Mouse (Mus musculus) thymus, postnatal 25 days (tissue): ENCODE results near the gene Nup107.

Experiments used
- DNase-seq: peaks from one replicate; pipeline ENCODE4 v3.0.0; 2022

Gene Nup107

DNA sequence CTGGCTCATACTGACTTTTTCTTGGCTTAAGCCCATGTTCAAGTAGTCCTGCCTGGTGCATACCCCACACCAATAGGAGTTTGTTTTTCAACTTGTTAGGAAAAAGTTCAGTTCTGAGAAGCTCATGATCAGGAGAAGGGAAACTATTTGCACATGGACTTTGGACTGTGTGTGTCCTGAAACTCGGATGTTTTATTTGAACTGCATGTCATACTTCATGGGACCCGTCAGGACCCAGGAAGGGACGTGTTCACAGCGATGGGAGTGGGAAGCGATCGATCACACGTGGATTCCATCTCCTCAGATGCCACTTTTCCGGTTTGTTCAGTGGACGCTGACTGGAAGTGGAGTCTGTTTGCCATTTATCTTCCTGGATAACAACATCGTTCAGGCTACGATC is 7.3 kb upstream of the Nup107 start:
- DNase-seq = no peak

DNA sequence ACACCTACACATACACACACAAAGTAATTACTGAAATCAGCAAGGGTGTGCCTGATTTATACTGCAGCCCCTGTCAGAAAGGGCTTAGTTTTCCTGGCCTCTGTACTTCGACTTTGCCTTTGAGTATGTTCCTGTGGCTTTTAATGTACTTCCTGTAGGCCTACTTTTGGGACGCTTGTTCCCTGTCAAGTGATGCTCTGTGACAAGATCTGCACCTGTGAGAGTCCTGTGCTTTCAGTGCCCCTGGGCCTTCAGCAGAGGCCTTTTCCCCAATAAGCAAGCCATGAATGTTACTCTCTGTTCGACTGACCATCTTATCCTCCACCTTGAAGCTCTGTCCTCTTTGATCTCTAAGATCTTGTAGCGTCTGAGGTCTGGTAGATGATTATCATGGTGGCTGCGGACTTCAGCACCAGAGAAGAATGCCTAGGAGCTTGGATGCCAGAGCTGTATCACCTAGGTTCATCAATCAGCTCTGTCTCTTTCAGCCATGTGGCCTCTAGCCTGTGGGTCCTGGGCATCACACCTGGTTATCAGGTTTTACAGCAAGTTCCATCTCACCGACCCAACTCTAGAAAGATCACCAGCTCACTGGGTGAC is 6.0 kb upstream of the Nup107 start:
- DNase-seq = peak; percentile 54

DNA sequence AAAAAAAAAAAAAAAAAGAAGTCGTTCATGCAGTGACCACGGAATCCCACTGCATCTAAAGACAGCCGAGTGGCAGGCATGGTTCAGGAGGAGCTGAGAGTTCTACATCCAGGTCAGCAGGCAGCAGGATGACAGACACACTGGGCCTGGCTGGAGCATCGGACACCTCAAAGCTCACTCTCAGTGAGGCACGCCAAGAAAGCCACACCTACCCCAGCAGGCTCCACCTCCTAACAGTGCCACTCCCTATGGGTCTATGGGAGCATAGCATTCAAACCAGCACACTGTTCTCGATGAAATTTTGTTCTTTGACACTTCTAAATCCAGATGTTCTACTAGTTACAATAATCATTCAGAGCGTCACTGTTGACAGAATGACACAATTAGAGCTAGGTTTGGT is 5.2 kb upstream of the Nup107 start:
- no peak for DNase-seq

DNA sequence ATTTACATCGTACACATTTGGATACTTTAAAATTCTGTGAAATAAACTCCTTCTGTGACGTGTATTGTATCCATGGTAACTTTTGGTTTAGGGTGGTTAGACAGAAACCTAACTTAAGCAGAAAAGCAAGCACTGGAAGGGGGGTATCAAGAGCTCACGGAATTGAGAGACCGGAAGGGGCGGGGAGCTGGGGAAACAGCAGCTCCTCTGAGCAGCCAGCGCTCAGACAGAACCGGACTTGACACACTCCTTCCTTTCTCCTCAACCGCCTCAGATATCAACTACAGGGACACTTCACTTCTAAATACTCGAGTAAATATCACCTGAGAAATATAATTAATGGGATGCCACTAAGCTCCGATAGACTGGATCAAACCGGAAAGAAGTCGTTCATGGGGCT is 4.6 kb upstream of the Nup107 start:
- no peak for DNase-seq

DNA sequence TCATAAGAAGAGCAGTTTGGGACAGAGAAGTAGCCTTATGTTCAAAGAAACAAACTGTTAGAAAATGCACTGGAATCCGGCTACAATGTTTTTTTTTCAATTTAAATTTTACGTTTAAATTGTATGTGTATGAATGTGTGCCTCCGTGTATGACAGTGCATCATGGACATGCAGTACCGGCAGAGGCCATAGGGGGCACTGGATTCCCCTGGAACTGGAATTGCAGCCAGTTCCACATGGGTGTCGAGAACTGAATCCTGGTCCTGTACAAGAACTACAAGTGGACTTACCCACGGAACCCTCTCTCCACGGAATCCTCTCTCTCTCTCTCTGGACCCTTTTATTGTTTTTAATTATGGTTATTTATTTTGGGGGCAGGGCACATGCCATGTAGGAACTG is 3.7 kb upstream of the Nup107 start:
- no peak for DNase-seq

DNA sequence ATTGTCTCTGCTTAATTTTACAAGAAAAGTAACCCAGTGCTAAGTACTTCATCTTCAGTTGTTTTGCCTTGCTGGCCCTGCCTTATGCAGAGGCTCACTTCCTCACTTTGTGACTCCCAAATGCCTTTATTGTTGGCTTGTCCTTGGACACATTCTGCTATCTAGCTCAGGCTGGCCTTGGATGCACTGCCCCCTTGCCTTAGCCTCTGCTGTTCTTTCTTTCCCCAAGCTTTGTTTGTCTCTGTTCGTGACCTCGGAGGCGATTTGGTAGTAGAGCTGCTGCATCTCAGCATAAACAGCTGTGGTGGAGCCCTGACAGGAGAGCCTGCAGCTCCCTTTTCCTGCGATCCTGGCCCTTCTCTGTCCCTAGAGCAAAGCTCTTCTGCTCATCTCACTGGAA is 2.7 kb upstream of the Nup107 start:
- no peak for DNase-seq

DNA sequence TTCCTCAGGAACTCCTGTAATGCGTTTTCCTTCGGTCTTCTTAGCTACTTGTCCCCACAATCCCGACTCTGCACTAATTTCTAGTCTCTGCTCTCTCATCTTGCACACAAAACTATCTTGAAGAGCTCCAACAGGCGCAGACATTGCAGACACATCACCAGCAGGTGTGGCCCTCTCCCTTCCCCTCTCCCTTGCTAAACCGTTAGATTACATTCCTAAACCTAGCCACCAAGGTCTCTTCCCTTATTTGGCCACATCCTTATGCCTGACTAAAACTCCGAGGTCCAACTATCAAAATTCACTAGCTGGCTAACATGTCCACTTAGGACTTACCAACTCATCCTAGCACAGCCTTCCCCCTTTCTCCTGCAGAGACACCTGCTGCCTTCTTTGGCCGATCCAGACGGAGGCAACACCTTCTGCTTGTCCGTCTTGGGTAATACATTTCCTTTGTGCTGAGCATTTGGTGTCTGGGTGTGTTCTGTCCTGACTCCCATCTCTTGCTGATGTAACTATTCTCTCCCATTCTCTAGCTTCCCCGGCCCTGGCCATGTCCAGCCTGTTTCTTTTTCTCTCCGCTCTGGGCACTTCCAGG is 1.0 kb upstream of the Nup107 start:
- no peak for DNase-seq

DNA sequence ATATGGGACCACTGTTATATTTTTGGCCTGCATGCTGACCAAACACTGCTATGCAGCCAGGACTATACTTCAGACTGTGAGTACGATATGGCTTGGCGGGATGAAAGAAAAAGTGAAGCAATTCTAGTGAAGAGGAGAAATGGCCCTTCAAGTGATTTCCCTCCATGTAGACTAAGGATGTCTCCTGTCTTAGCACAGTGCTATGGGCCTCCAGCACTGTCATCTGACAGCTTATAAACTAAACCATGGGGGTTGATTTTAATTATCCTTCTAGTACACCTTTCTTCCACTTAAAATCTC is 1.4 kb downstream of the Nup107 start:
- DNase-seq = no peak

DNA sequence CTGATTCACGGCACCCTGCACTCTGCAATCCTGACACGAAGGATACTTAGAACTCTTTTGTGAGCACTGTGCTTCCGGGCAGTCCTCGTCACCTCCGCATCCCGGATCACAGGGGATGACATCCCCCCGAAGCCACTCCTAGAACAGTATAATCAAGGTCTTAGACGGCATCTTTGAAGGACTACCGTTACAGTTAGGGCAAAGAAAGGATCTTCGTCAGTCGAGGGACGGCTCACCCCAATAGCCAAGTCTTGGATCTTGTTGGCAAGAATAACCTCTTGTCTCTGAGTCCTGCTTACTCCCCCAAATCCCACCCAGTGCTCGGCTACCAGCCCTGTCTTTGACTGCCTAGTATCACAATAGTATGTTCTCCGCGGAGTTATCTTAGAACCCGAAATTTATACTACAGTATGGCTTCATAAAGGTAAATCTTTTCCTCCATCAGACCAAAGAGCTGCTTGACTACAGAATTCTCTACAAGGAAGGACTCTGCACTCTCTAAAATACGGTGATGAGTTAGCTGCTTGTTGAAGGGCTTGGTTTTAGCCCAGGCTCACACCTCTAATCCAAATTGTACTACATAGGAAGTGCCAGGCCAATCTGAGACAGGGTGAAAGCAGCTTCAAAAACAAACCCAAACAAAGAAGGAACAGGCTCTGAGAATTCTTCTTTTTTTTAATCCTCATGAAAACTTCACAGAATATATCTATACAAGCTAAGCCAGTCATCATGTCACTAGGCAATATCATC is 1.9 kb downstream of the Nup107 start:
- no peak for DNase-seq

DNA sequence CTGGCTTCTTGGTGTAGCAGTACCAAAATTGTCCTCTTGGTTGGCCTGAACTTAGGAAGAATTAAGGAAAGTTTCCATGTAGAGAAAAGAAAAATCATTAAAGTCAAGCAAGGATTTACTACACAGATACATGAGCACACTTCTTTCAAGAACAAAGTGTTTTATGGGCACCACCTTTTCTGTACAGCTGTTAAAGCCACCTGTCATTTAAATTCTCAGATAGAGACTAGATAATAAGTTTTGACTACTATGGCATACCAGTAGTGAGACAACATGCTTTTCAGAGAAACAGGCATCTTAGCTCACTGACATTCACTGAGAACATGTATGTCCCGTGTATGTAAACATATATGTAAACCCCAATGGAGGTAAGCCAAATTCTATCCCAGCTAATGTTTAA is 2.5 kb downstream of the Nup107 start:
- DNase-seq = no peak

DNA sequence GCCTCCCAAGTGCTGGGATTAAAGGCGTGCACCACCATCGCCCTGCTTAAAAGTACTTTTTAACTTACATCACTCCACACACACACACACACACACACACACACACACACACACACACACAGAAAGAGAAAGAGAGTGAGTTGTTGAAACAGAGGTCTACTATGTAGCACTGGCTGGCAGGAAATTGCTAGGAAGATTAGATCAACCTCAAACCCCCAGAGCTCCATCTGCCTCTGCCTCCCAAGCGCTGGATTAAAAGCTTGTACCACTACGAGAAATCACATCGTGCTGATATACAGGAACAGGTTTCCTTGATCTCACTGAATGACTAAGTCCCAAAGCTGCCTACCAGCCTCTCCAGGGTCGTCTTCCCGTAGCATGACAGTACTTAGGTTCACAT is 7.9 kb downstream of the Nup107 start:
- DNase-seq = peak; percentile 43

DNA sequence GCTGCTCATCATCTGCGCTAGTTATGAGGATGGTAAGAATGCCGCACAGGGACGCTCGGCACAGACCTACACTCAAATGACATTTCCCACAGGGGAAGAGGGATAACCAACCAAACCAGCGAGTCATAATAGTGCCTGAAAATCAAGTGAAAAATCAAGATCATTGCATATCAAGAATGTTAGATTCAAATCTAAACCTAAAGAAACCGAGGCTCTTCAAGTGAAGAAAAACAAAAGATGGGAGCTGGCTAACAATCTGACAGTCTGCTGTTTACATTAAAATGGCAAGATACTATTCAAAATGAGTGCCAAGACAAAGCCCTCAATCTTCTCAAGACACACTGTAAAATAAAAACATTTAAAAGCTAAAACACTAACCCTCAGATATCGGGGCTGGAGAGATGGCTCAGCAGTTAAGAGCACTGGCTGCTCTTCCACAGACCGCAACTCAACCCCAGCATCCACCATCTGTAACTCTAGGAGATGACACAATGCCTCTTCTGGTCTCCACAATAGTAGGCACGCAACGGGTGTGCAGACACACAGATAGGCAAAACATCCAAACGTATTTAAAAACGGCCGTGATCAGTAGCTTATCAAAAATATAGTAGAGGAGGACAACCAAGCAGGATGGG is 8.6 kb downstream of the Nup107 start:
- no peak for DNase-seq

DNA sequence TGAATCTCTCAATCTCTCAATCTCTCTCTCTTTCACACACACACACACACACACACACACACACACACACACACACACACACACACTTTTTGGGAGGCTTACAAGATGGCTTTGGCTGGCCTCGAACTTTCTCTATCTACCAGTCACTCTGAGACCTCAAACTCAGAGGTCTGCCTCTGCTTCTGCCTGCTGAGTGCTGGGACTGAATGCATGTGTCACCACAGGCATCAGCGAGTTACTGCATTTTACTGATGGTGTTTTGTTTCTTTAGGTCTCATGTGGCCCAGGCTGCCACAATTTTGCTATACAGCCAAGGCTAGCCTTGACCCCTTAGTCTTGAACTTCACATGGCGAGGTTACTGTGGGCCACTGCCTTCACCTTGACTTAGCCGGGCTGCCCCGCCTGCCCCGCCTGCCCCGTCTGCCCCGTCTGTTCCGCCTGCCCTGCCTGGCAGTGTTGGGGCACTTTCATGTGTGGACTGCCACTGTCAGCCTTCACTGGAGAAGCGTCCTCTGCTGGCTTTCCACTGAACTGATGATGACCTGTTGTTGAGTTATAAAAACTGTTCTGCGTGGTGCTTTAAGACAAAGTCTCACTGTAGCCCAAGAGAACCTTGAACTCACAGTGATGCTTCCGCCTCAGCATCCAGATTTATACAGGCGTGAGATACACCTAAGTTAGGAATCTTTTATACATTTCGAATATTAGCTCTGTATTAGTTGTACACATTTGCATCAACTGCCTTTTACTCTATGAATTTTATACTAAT is 9.8 kb downstream of the Nup107 start:
- DNase-seq = no peak

DNA sequence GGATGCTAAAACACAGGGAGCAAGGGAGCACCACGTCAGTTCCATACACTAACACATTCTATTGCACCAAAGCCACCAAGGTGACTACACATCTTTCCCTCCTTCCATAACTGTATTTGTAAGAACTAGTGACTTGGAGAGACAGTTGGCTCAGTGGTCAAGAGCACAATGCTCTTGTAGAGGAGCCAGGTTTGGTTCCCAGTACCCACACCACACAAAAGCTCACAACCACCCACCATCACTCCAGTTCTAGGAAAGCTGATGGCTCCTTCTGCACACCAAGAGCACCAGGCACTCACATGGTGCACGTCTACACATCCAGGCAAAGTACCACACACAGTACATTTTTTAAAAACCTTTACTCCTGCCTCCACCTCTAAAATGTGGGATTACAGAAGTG is 10.4 kb downstream of the Nup107 start:
- DNase-seq = no peak

DNA sequence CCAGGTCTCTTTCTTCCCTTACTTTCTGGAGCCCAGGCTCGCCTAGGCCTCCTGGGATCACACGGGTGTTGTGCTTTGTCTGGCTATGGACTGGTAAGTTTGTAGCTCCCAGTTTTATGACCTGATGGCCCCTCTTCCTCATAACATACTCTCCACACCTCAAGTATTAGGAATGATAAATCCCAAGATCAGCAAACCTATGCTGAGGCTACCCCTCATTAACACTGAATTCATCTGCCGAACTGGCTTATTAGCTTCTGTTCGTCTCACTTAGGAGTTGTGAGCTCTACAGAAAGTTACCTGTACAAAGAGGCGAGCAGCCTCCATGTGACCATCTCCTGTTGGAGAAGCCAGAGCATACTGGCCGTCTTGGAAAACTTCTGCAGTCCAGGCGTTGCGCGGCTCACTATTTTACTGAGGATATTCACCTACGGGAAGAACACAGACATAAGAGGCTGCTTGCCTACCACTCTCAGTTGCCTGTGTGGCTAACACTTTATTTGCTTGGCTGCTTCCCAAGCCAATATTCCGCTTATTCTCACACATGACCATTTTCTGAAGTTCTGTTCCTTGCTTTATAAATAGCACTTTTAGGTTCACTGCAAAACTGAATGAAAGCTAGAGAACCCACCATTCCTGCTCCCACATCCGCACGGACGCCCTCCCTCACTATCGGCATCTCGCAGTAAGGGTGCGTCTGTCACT is 11.3 kb downstream of the Nup107 start:
- DNase-seq = no peak

DNA sequence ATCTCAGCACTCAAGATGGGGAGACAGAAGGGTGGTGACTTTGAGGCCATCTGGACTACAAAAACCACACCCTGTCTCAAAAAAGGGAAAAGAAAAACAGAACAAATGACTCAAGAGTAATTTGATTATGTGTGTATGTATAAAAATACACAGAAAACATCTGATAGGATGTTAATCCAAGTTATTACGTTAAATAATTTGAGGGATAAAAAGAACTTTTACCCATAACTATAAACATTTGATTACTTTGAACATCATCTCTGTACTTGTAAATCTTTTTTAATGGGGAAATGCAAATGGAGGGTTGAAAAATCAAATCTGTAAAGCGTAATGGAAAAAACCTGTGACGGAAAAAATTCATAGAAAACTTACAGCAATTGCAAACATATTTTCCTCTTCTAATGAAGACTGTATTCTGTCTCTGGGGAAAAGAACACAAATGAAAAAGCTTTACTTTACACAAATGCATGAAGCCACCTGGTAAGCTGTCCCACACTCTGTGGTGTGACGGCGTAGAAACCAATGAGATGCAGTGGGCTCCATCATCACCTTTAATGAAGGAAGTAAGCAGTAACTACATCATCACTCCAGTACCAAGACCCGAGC is 12.1 kb downstream of the Nup107 start:
- DNase-seq = no peak

DNA sequence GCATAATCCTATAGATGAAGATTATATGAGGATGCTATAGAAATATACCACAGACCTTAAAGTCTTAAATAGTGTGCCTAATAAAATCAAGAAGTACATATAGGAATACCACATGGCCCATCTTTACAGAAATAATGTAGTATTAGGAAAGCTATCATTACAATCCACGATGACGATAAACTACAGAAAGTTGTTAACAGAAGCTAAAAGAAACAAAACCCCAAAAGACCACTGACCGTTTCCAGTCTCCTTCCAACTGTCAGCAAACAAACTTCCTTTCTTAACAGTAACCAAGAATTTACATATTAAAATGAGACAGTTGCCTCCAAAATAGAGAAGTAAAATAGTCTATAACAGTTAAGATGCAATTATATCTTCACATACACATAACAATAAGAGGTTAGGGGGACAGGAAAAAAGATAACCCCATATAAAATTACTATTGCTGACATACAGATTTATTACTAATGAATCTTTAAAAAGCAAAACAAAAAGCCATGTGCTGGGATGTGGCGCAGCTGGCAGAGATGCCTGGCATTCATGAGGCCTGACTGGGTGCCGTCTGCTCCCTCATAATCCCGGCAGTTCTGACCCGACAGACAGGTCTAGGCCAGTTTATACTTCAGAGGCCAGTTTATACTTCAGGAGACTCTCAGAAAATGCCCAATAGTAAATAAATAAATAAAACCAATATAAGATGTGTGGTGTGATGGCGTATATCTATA is 12.8 kb downstream of the Nup107 start:
- DNase-seq = no peak

DNA sequence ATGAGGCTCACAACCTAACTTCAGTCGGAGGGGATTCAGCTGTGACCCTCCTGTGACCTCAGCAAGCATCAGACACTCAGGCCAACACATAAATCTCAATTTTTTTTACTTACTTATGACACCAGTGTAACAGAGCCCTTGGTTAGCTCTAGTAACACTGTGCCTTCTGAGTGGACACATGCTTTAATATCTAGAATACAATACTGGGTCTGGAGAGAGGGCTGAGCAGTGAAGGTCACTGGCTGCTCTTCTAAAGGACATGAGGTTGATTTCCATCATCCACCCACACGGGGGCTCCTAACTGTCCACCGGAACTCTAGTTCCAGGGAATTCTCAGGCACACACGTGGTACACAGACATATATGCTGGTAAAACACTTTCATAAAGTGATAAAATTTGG is 13.6 kb downstream of the Nup107 start:
- no peak for DNase-seq

DNA sequence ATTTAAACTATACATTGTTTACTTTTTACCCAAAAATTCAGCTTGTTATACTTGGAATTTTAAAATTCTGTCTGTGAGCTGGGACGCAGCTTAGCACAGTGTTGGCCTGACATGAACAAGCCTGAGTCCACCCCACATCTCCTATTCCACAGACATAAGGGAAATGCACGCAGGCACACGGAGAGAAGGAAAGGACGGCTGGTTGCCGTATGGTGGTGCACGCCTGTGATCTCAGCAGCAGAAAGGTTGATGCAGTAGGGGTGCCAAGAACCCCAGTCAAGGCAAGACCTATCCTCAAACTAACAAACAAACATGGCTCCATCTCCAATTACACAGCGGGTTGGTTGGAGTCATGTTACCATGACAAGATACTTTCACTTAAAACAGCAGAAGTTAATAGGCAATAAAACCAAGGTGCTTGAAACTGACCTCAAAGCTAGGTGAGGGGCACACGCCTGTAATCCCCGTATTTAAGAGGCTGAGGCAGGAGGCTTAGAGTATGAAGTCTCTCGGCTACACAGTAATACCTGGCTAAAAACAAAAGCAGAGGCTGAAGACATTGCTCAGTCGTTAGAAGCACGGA is 14.1 kb downstream of the Nup107 start:
- DNase-seq = no peak

DNA sequence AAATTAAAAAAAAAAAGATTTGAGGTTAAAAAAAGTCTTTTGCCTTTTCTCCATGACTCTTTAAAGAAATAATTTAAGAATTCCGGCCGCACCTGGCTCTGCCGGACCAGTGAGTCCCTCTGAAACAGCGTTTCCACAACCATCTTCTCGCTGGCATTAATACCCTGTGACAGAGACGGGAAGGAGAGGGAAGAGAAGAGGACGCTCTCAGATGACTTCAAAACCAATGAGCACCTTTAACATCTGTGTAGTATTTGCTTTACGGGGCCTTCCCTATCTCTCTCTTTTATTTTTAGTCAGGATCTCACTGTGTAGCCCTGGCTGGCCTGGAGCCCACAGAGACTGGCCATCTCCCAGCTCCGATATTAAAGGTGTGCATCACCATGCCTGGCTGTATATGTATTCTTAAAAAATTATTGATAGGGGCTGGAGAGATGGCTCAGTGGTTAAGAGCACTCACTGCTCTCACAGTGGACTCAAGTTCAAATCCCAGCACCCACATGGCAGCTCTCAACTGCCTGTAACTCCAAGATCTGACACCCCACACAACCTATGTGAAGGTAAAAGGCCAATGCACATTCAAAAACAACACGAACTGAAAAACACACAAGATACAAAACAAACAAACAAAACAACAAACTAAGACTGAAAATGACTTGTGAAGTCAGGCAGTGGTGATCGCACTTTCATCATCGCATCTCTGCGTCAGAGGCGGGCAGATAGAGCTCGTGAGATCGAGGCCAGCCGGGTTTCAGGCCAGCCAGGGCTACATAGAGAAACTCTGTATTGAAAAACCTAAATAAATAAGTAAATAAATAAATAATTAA is 14.8 kb downstream of the Nup107 start:
- DNase-seq = no peak

DNA sequence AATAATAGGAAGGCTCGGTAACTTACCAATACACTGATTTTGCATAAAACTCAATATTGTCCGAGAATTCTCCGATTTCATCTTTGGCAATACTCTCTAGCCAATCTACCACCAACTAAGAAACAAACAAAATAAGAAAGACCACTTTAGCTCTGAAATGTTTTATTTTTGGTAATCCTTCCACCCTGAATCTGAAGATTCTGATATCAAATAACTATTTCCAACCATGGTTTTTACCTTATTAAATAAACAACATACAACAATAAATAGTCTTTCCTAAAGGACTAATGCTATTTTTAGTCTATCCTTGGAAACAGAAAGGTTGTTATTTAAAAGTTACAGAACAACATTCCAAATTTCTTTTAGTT is 15.4 kb downstream of the Nup107 start:
- DNase-seq = no peak
